Mouse (Mus musculus) forebrain, embryonic 16.5 days (tissue): ENCODE measurements around the gene Sh3rf3. TPM values are rescaled to one million over a fixed set of nuclear protein-coding genes. Genes with fewer than 3 reads are reported as not detected.

Experiments used
- ATAC-seq: fragments of 200-750 bp; cut with Nextera tagmentation; 2 replicates; pipeline ENCODE4 v1.8.0; 2017; ENCODE audit warnings: mild to moderate bottlenecking, moderate library complexity
- H3K27ac ChIP-seq: fragments of 300-500 bp; sonication (generic); 2 replicates; pipeline ENCODE4 v1.5.1; 2014; ENCODE audit warnings: low read length, control low read depth
- H3K27me3 ChIP-seq: fragments of 300-500 bp; sonication (generic); replicated peaks from 2 replicates; pipeline ENCODE4 v1.6.1; 2014; ENCODE audit warnings: low read length; ENCODE audit not compliant: control insufficient read depth, insufficient read depth
- H3K36me3 ChIP-seq: fragments of 300-500 bp; sonication (generic); 2 replicates; pipeline ENCODE4 v1.6.1; 2014; ENCODE audit not compliant: control insufficient read depth, insufficient read depth
- H3K4me1 ChIP-seq: fragments of 300-500 bp; sonication (generic); replicated peaks from 2 replicates; pipeline ENCODE4 v1.6.1; 2014; ENCODE audit warnings: low read length; ENCODE audit not compliant: control insufficient read depth, insufficient read depth
- H3K4me2 ChIP-seq: fragments of 300-500 bp; sonication (generic); 2 replicates; pipeline ENCODE4 v1.6.1; 2014; ENCODE audit warnings: mild to moderate bottlenecking, low read length, control low read depth
- H3K4me3 ChIP-seq: fragments of 300-500 bp; sonication (generic); replicated peaks from 2 replicates; pipeline ENCODE4 v1.5.1; 2014; ENCODE audit warnings: mild to moderate bottlenecking, low read length, control low read depth
- H3K9ac ChIP-seq: fragments of 300-500 bp; sonication (generic); replicated peaks from 2 replicates; pipeline ENCODE4 v1.6.1; 2014; ENCODE audit warnings: low read depth, low read length, control low read depth
- H3K9me3 ChIP-seq: fragments of 300-500 bp; sonication (generic); 2 replicates; pipeline ENCODE4 v1.6.1; 2016; ENCODE audit warnings: low read length; ENCODE audit not compliant: control insufficient read depth
- WGBS: fragments of 180-500 bp; shearing (Covaris S2); extraction: QIAGEN DNeasy Blood & Tissue Kit; methylation state at CpG from one replicate; pipeline ENCODE4 v1.1.7; 2014; 5-methylcytosine and 5-hydroxymethylcytosine counted together
- polyA plus RNA-seq: library from polyadenylated mRNA; unstranded; fragments of >200 nt; fragmentation: Nextera tagmentation; extraction: Ambion mirVana; gene quantifications from 2 replicates; pipeline ENCODE4 v1.2.1, GENCODE M21; 2015

The Sh3rf3 gene
- polyA plus RNA-seq, 1 experiment from 2014 or later = 9.2 TPM

DNA sequence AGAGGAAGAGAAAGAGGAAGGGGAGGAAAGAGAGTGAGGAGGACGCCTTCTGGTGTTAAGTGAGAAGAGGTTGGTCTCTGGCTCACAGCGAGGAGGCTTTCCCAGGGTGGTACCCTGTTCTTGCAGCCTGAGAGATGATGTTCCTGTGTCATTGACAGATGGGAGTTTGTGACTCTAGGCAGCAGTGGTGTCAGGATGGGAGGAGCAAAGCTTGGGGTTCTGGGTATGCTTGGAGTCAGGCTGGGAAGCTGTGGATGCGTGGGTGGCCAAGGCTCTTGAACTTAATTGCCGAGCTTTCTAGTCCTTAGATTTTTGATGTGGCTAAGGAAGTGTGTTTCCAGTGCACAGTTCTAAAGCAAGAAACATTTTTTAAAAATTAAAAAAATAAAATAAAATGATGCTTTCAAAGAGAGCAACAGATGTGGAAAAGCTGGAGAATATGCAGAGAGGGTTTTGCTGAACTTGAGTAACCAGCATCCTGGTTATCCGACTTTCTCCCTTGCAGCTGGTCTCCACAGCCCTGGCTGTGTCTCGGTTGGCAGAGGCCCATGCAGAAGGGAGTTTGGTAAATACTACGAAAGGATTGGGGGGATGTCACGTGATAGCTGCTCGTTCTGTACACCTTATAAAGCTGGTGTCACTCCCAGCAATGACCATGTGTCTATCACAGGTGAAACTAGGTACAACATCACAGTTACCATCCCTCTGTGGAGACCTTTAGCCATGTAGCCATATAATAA lies 130.7 kb downstream of the Sh3rf3 start:
- Histone ChIP-seq H3K4me2 (no peak overlapping the region), H3K9me3 (no peaks in the 10 kb centered on the region), H3K4me1 (peaks cover 10% of the 10 kb centered on the region), H3K36me3 (no peaks in the 10 kb centered on the region), H3K9ac (no peak overlapping the region), H3K4me3 (no peak overlapping the region), H3K27me3 (no peaks in the 10 kb centered on the region), H3K27ac (no peak overlapping the region)
- 79% methylated on average over 9 of the region's 9 CpGs for WGBS
- no peak for ATAC-seq

GRCm38 (mm10) chr10:58944930-58945329 lies 131.8 kb downstream of the Sh3rf3 start:
- Histone ChIP-seq H3K27ac (no peak overlapping the region), H3K4me3 (no peak overlapping the region), H3K4me1 (peaks cover 20% of the 10 kb centered on the region), H3K27me3 (no peaks in the 10 kb centered on the region), H3K9ac (no peak overlapping the region), H3K36me3 (no peaks in the 10 kb centered on the region), H3K9me3 (no peaks in the 10 kb centered on the region), H3K4me2 (no peak overlapping the region)
- WGBS = 62% methylated on average over 6 of the region's 6 CpGs
- no peak for ATAC-seq

DNA sequence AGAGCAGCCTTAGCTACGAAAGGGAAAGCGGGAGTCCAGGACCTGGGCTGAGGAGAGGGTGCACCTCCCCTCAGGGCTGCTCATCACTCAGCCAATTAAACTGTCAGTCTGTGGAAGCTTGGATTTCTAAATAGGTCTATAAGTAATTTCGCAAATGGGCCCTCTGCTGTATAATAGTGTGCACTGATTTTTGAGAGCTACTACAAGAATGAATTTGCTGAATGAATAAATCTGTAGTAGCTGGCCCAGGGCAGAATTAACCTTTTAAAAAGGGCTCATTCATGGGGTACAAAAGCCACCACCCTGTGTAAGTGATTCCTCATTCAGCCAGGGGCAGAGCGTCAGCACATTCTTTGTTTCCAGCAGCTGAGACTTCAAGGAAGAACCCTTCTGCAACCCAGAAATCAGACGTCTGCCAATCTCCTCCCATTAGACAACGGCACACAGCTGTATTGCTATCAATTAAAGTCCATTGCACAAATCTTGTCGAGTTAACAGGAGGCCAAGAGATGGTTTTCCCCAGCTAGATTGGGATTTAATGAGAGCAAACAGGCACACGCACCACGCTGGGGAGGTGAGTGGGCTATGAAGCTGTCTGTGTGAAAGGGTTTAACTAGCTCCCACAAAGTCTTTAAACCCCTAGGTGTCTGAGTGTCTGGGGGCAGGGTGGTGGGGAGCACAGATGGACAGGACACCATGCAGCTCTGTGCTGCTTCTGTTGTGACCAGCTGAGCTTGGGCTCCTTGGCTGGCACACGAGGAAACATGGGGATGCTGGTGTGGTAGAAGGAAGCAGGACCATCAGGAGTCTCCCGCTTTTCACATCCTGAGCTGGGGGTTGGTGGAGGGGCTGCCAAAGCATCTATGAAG lies 136.8 kb downstream of the Sh3rf3 start:
- peak overlapping the region; percentile 83 for H3K27ac ChIP-seq
- H3K27me3 ChIP-seq = no peaks in the 10 kb centered on the region
- no peaks in the 10 kb centered on the region for H3K9me3 ChIP-seq
- peaks cover 22% of the 10 kb centered on the region for H3K4me1 ChIP-seq
- H3K4me3 ChIP-seq = no peak overlapping the region
- no peaks in the 10 kb centered on the region for H3K36me3 ChIP-seq
- peak; percentile 90 for ATAC-seq
- H3K4me2 ChIP-seq = peak overlapping the region; percentile 13
- WGBS = 6% methylated on average over 11 of the region's 11 CpGs
- peak overlapping the region; percentile 41 for H3K9ac ChIP-seq

- ATAC-seq = no peak
- Histone ChIP-seq H3K27me3 (no peaks in the 10 kb centered on the region), H3K4me2 (no peak overlapping the region), H3K36me3 (no peaks in the 10 kb centered on the region), H3K27ac (no peak overlapping the region), H3K9me3 (no peaks in the 10 kb centered on the region), H3K9ac (no peak overlapping the region), H3K4me1 (no peaks in the 10 kb centered on the region), H3K4me3 (no peak overlapping the region)
- WGBS = 91% methylated on average over 4 of the region's 4 CpGs
These were observed 147.0 kb downstream of the Sh3rf3 start for GRCm38 (mm10) chr10:58960193-58960592.

DNA sequence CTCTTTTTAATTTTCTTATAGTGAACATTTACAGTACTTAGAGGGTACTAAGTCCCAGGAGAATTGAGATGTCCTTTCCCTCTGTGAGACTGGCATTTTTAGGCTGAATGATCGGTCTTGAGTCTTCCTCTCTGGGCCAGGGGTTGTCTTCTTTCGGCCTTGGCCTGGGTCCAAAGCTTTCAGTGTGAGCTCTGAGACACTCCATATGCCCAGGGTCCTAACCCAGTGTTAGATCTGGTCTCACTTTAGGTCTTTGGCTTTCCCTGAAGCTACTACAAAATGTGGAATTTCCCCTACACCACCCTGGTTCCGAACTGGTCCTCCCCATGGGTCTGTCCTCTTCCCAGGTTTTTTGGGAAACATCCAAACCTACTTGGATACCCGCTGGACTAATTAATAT lies 155.1 kb downstream of the Sh3rf3 start:
- Histone ChIP-seq H3K4me1 (no peaks in the 10 kb centered on the region), H3K36me3 (no peaks in the 10 kb centered on the region), H3K27ac (no peak overlapping the region), H3K9me3 (no peaks in the 10 kb centered on the region), H3K27me3 (no peaks in the 10 kb centered on the region), H3K4me2 (no peak overlapping the region), H3K4me3 (no peak overlapping the region), H3K9ac (no peak overlapping the region)
- WGBS = 58% methylated on average over 4 of the region's 4 CpGs
- no peak for ATAC-seq

DNA sequence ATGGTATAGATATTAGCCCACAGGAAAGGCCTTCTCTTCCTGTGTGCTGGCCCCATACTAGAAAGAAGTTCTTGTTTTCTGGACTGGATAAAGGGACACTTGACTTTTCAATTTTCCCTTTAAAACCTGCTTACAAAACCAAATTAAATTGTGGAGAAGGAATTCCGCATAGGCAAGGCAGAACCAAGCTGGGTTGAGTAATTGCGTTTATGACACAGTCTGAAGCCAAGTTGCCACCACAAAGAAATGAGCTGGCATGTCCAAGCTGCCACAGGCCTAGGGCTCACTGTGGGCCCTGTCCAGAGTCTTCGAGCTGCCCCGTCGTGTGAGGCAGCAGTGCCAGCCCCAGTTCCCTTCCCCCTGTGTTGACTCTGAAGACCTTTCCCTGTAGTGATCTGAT lies 156.2 kb downstream of the Sh3rf3 start:
- no peak overlapping the region for H3K9ac ChIP-seq

DNA sequence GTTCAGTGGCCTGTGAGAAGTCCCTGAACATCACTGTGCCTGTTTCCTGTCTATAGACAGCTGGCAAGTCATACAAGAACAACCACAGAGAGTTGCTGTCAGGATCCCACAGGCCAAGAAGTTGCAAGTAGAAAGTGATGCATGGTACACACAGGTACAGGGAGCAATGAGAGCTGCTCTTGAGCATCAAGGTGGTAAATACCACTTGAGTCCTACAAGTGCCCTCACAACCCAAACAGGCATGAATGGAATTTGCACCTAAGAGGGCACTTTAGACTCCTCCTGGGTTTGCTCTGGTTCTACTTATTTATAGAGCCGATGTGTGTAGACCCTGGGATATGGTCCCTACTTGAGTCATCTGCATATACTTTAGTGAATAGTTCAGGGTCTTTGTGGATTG lies 159.0 kb downstream of the Sh3rf3 start:
- ATAC-seq = no peak
- Histone ChIP-seq H3K36me3 (no peaks in the 10 kb centered on the region), H3K4me2 (no peak overlapping the region), H3K9ac (no peak overlapping the region), H3K9me3 (no peaks in the 10 kb centered on the region), H3K27me3 (no peaks in the 10 kb centered on the region), H3K4me3 (no peak overlapping the region), H3K4me1 (no peaks in the 10 kb centered on the region), H3K27ac (no peak overlapping the region)
- WGBS = 94% methylated on average over 1 of the region's 1 CpGs

More for the DNA sequence above, 156.2 kb downstream of the Sh3rf3 start:
- no peak overlapping the region for H3K4me3 ChIP-seq
- no peaks in the 10 kb centered on the region for H3K9me3 ChIP-seq
- no peak overlapping the region for H3K4me2 ChIP-seq
- no peaks in the 10 kb centered on the region for H3K4me1 ChIP-seq
- WGBS = 87% methylated on average over 5 of the region's 5 CpGs
- H3K27me3 ChIP-seq = no peaks in the 10 kb centered on the region
- H3K27ac ChIP-seq = no peak overlapping the region
- ATAC-seq = no peak
- H3K36me3 ChIP-seq = no peaks in the 10 kb centered on the region

GRCm38 (mm10) chr10:58974138-58974537 lies 161.0 kb downstream of the Sh3rf3 start:
- Histone ChIP-seq H3K36me3 (no peaks in the 10 kb centered on the region), H3K27me3 (no peaks in the 10 kb centered on the region), H3K9ac (no peak overlapping the region), H3K27ac (no peak overlapping the region), H3K4me3 (no peak overlapping the region), H3K4me2 (no peak overlapping the region), H3K4me1 (0 out of 2 replicates have a peak, but pooled peaks cover under 1% of the 10 kb centered on the region), H3K9me3 (no peaks in the 10 kb centered on the region)
- 64% methylated on average over 5 of the region's 5 CpGs for WGBS
- ATAC-seq = no peak

- H3K9ac ChIP-seq = no peak overlapping the region
- H3K4me2 ChIP-seq = no peak overlapping the region
- no peaks in the 10 kb centered on the region for H3K9me3 ChIP-seq
- no peaks in the 10 kb centered on the region for H3K36me3 ChIP-seq
- H3K27ac ChIP-seq = no peak overlapping the region
- no peaks in the 10 kb centered on the region for H3K27me3 ChIP-seq
- H3K4me3 ChIP-seq = no peak overlapping the region
- WGBS = 15% methylated on average over 7 of the region's 7 CpGs
- ATAC-seq = no peak
- peaks cover 22% of the 10 kb centered on the region for H3K4me1 ChIP-seq
These were observed 166.3 kb downstream of the Sh3rf3 start for GRCm38 (mm10) chr10:58979320-58979959.
